ENCODE assay signal across 9 mouse cellular contexts in genomic region chr10:17930445-17931083, GRCm38 (mm10). TPM values are rescaled to one million over a fixed set of nuclear protein-coding genes. Genes with fewer than 3 reads are reported as not detected.
A peak's percentile ranks its signal among the peaks of the same experiment; 100 is the strongest.
DNase-seq lines count a peak whose midpoint lies in the region; ATAC-seq and TF ChIP-seq lines count a peak whose summit lies in the region.
"Had no signal": no experiment of that assay in that cellular context is flagged by ENCODE, and none has a peak within 500 bp of the region (broad histone marks: within the 10 kb centered on the region; RNA-seq: fewer than 3 reads in every experiment).

No protein-coding gene starts in this region.

- intact Hi-C loops in gastrocnemius, postnatal 36 days (cut with DNase I) = no loop called here

- ATAC-seq in embryonic facial prominence, embryonic 12.5 days (ENCODE audit: insufficient number of reproducible peaks, insufficient read depth, low FRiP score, low TSS enrichment) = 0 out of 2 replicates have a peak, but pooled peaks have one; percentile 67
- ATAC-seq in lung, embryonic 16.5 days (ENCODE audit: low read depth) = peak; percentile 74
- ATAC-seq in embryonic facial prominence, embryonic 15.5 days (ENCODE audit: insufficient number of reproducible peaks, low FRiP score, low TSS enrichment, low read depth) = no peak

- 38% methylated on average over 6 of the region's 6 CpGs for WGBS in embryonic facial prominence, embryonic 12.5 days
- WGBS in embryonic facial prominence, embryonic 10.5 days = 64% methylated on average over 6 of the region's 6 CpGs
- 18% methylated on average over 6 of the region's 6 CpGs for WGBS in lung, embryonic 16.5 days
- WGBS in lung, adult 2 months = 41% methylated on average over 6 of the region's 6 CpGs
- WGBS in embryonic facial prominence, embryonic 15.5 days = 19% methylated on average over 6 of the region's 6 CpGs

- no peak for DNase-seq in embryonic facial prominence, embryonic 10.5 days (ENCODE audit: low spot score)
- DNase-seq in lung, adult 2 months = no peak
- peak; percentile 24 for DNase-seq in kidney, postnatal 10 days
- DNase-seq in B cell, adult 2 months = no peak
- DNase-seq in gastrocnemius, postnatal 36 days = no peak
- DNase-seq: liver, embryonic 13.5 days had no signal

- no peak for TF ChIP-seq POLR2A in lung, adult 2 months (IDR thresholded peaks at IDR 0.05; ENCODE audit: borderline replicate concordance, extremely low read depth, low read depth, low read length)

- no peaks in the 10 kb centered on the region for H3K36me3 ChIP-seq in embryonic facial prominence, embryonic 12.5 days
- no peaks in the 10 kb centered on the region for H3K36me3 ChIP-seq in embryonic facial prominence, embryonic 10.5 days (replicated peaks)
- no peaks in the 10 kb centered on the region for H3K36me3 ChIP-seq in lung, embryonic 16.5 days (ENCODE audit: control insufficient read depth, insufficient read depth, low read length)
- H3K36me3 ChIP-seq in embryonic facial prominence, embryonic 15.5 days = no peaks in the 10 kb centered on the region
- H3K36me3 ChIP-seq: liver, embryonic 13.5 days had no signal

- H3K9me3 ChIP-seq in embryonic facial prominence, embryonic 12.5 days = no peaks in the 10 kb centered on the region
- no peaks in the 10 kb centered on the region for H3K9me3 ChIP-seq in embryonic facial prominence, embryonic 10.5 days
- H3K9me3 ChIP-seq in lung, embryonic 16.5 days (ENCODE audit: control insufficient read depth, low read length) = no peaks in the 10 kb centered on the region
- H3K9me3 ChIP-seq in embryonic facial prominence, embryonic 15.5 days (replicated peaks) = no peaks in the 10 kb centered on the region
- H3K9me3 ChIP-seq: liver, embryonic 13.5 days had no signal

- H3K4me1 ChIP-seq in embryonic facial prominence, embryonic 12.5 days = peaks cover 12% of the 10 kb centered on the region
- H3K4me1 ChIP-seq in embryonic facial prominence, embryonic 10.5 days = peaks cover 6% of the 10 kb centered on the region; the same call in 1 of the 2 replicates
- peaks cover 20% of the 10 kb centered on the region for H3K4me1 ChIP-seq in lung, embryonic 16.5 days (replicated peaks; ENCODE audit: control insufficient read depth, insufficient read depth, low read length)
- H3K4me1 ChIP-seq in lung, adult 2 months (ENCODE audit: control insufficient read depth, insufficient read depth, low read length) = peaks cover 20% of the 10 kb centered on the region
- peaks cover 16% of the 10 kb centered on the region for H3K4me1 ChIP-seq in embryonic facial prominence, embryonic 15.5 days

- peak overlapping the region; percentile 67; the same call in 1 of the 2 replicates for H3K27ac ChIP-seq in embryonic facial prominence, embryonic 12.5 days
- H3K27ac ChIP-seq in embryonic facial prominence, embryonic 10.5 days (replicated peaks) = no peak overlapping the region
- H3K27ac ChIP-seq in lung, embryonic 16.5 days (ENCODE audit: low read length) = peak overlapping the region; percentile 75
- H3K27ac ChIP-seq in embryonic facial prominence, embryonic 15.5 days (replicated peaks) = peak overlapping the region; percentile 79
- H3K27ac ChIP-seq: liver, embryonic 13.5 days had no signal

- H3K4me3 ChIP-seq in embryonic facial prominence, embryonic 12.5 days = no peak overlapping the region
- H3K4me3 ChIP-seq in embryonic facial prominence, embryonic 10.5 days = no peak overlapping the region
- no peak overlapping the region for H3K4me3 ChIP-seq in lung, embryonic 16.5 days (ENCODE audit: low read length)
- H3K4me3 ChIP-seq in lung, adult 2 months (replicated peaks; ENCODE audit: extremely low read depth, low read depth, low read length) = no peak overlapping the region
- no peak overlapping the region for H3K4me3 ChIP-seq in embryonic facial prominence, embryonic 15.5 days (replicated peaks)
- H3K4me3 ChIP-seq: liver, embryonic 13.5 days had no signal

- no peak for TF ChIP-seq CTCF in lung, adult 2 months (IDR thresholded peaks at IDR 0.05; ENCODE audit: insufficient read depth, low read length)

- no peak overlapping the region for H3K4me2 ChIP-seq in embryonic facial prominence, embryonic 12.5 days (replicated peaks)
- no peak overlapping the region; the same call in 1 of the 2 replicates for H3K4me2 ChIP-seq in lung, embryonic 16.5 days (ENCODE audit: low read depth, low read length)
- H3K4me2 ChIP-seq in embryonic facial prominence, embryonic 15.5 days (replicated peaks) = no peak overlapping the region
- H3K4me2 ChIP-seq: liver, embryonic 13.5 days had no signal

- no peaks in the 10 kb centered on the region for H3K27me3 ChIP-seq in embryonic facial prominence, embryonic 12.5 days
- no peaks in the 10 kb centered on the region for H3K27me3 ChIP-seq in embryonic facial prominence, embryonic 10.5 days (replicated peaks; ENCODE audit: low read depth, poor library complexity, severe bottlenecking)
- H3K27me3 ChIP-seq in lung, embryonic 16.5 days (ENCODE audit: control insufficient read depth, insufficient read depth, low read depth, low read length) = no peaks in the 10 kb centered on the region
- H3K27me3 ChIP-seq in embryonic facial prominence, embryonic 15.5 days = no peaks in the 10 kb centered on the region
- H3K27me3 ChIP-seq: liver, embryonic 13.5 days had no signal

- H3K9ac ChIP-seq in embryonic facial prominence, embryonic 12.5 days = no peak overlapping the region
- H3K9ac ChIP-seq in lung, embryonic 16.5 days (ENCODE audit: low read length) = 0 out of 2 replicates have a peak overlapping the region, but pooled peaks have one; percentile 7
- no peak overlapping the region for H3K9ac ChIP-seq in embryonic facial prominence, embryonic 15.5 days
- H3K9ac ChIP-seq: liver, embryonic 13.5 days had no signal

RNA-seq across cellular contexts. Expression of gene Heca, which starts 17.3 kb away (rescaled TPM):
- 4.9 TPM in 2 replicates for polyA plus RNA-seq in embryonic facial prominence, embryonic 12.5 days (2016; fragmentation: Nextera tagmentation; extraction: Ambion mirVana)
- 2.7 and 3.5 TPM in 2 replicates for polyA plus RNA-seq in embryonic facial prominence, embryonic 10.5 days (2016; fragmentation: Nextera tagmentation; extraction: Ambion mirVana)
- 3.7 and 4.5 TPM in 2 replicates for polyA plus RNA-seq in lung, embryonic 16.5 days (2015; fragmentation: Nextera tagmentation; extraction: Ambion mirVana)
- 23.1 and 30.9 TPM in 2 replicates for polyA plus RNA-seq in lung, adult 2 months (2012; rRNA removed)
- 5.9 and 7.4 TPM in 2 replicates for polyA plus RNA-seq in embryonic facial prominence, embryonic 15.5 days (2015; fragmentation: Nextera tagmentation; extraction: Ambion mirVana)
- 10 to 100 TPM; 13.8 to 14.6 TPM for total RNA-seq in gastrocnemius, postnatal 36 days (2021)
